ENCODE assay signal across 25 mouse cellular contexts in the genomic region with DNA sequence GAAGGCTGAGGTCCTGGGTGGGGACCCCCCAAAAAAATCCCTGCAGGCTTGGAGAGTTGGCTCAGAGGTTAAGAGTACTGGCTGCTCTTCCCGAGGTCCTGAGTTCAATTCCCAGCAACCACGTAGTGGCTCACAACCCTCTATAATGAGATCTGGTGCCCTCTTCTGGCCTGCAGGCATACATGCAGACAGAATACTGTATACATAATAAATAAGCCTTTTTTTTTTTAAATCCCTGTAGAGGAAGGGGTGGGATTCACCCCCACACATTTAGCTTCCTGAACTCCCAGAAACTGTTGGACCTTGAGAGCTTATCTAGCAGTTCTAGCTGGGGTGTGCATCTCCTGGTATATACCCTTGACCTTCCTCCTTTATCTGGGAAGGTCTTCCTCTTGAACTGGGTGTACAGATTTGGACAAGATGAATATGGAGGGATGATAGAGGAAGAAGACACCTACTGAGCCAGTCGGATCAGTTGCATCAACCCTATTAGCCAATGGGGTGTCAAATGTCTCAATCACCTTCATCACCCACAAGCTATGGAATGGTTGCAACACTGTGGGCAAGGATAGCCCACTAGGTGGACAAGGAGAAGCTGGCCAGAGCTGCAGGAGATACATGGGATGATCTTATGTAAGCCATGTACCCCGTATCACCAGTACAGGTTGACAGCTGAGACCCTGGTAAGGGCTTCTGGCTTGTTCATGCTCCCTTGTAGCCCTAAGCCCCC. TPM values are rescaled to one million over a fixed set of nuclear protein-coding genes. Genes with fewer than 3 reads are reported as not detected.
A peak's percentile ranks its signal among the peaks of the same experiment; 100 is the strongest.
DNase-seq lines count a peak whose midpoint lies in the region; ATAC-seq and TF ChIP-seq lines count a peak whose summit lies in the region.
"Had no signal": no experiment of that assay in that cellular context is flagged by ENCODE, and none has a peak within 500 bp of the region (broad histone marks: within the 10 kb centered on the region; RNA-seq: fewer than 3 reads in every experiment).

No protein-coding gene starts in this region.

- no peak for TF ChIP-seq EP300 in heart, postnatal 0 days (IDR thresholded peaks at IDR 0.05; ENCODE audit: low read depth)
- no peak for TF ChIP-seq EP300 in liver, postnatal 0 days (IDR thresholded peaks at IDR 0.05; ENCODE audit: low read depth)

- no peaks in the 10 kb centered on the region for H3K36me3 ChIP-seq in heart, postnatal 0 days (replicated peaks; ENCODE audit: control insufficient read depth, insufficient read depth, low read length)
- no peaks in the 10 kb centered on the region for H3K36me3 ChIP-seq in liver, postnatal 0 days (replicated peaks; ENCODE audit: insufficient read depth, low read length)
- H3K36me3 ChIP-seq in ES-E14 (ENCODE audit: control insufficient read depth, insufficient read depth, low read length, poor library complexity, severe bottlenecking), result no peaks in the 10 kb centered on the region
- H3K36me3 ChIP-seq: embryonic facial prominence, embryonic 13.5 days; limb, embryonic 12.5 days; liver, embryonic 15.5 days; midbrain, embryonic 12.5 days had no signal

- DNase-seq in heart, postnatal 0 days (ENCODE audit: low spot score), result no peak
- no peak for DNase-seq in heart, postnatal 4 days
- no peak for DNase-seq in liver, postnatal 0 days
- no peak for DNase-seq in liver
- DNase-seq in ES-E14 (ENCODE audit: low read depth, low spot score), result no peak
- DNase-seq in adrenal gland, postnatal 25 days, result no peak
- DNase-seq: adrenal gland, postnatal 10 days; B cell, adult 2 months; cerebellum, adult 9-11 months; heart, adult 11 months; kidney, adult 8-10 months; kidney, postnatal 36 days; layer of hippocampus, adult 9-11 months; lung, postnatal 36 days; right cerebral cortex, postnatal 14 days; spleen, adult 18-20 months; thymus, adult 18-20 months had no signal

- H3K9me3 ChIP-seq in heart, postnatal 0 days (replicated peaks; ENCODE audit: control insufficient read depth, low read length), result no peaks in the 10 kb centered on the region
- no peaks in the 10 kb centered on the region for H3K9me3 ChIP-seq in liver, postnatal 0 days (ENCODE audit: low read length)
- no peaks in the 10 kb centered on the region for H3K9me3 ChIP-seq in ES-E14 (ENCODE audit: control insufficient read depth, insufficient read depth, low read depth, low read length)
- H3K9me3 ChIP-seq: embryonic facial prominence, embryonic 13.5 days; liver, embryonic 15.5 days; midbrain, embryonic 12.5 days had no signal

- in situ Hi-C loops in ES-E14 (cut with MboI; ENCODE audit: low sequenced_read_pairs in 2 of 2, unreplicated experiment in 2 of 2), result loop anchor here in 1 of 2 experiments (10.0 kb wide), 1 partner anchor 117 kb away; no protein-coding TSS in a partner anchor

- no peak for ATAC-seq in heart, postnatal 0 days (ENCODE audit: insufficient read depth, low read depth)
- ATAC-seq in liver, postnatal 0 days, result no peak
- ATAC-seq in megakaryocyte, adult 5-6 weeks (ENCODE audit: poor library complexity, severe bottlenecking), result peak; percentile 54

- H3K27me3 ChIP-seq in heart, postnatal 0 days (ENCODE audit: control insufficient read depth, insufficient read depth, low read length), result 0 out of 2 replicates have a peak, but pooled peaks cover 4% of the 10 kb centered on the region
- no peaks in the 10 kb centered on the region for H3K27me3 ChIP-seq in liver, postnatal 0 days (ENCODE audit: insufficient read depth, low read length)
- H3K27me3 ChIP-seq: liver, embryonic 15.5 days had no signal

- no peak overlapping the region for H3K4me3 ChIP-seq in heart, postnatal 0 days (ENCODE audit: low read depth, low read length)
- no peak overlapping the region for H3K4me3 ChIP-seq in liver, postnatal 0 days (ENCODE audit: low read depth, low read length)
- H3K4me3 ChIP-seq in ES-E14 (ENCODE audit: insufficient read depth in 1 of 2, low read depth in 1 of 2, low read length in 2 of 2, poor library complexity in 1 of 2, severe bottlenecking in 1 of 2), result no peak overlapping the region
- H3K4me3 ChIP-seq: embryonic facial prominence, embryonic 13.5 days; limb, embryonic 12.5 days; liver, embryonic 15.5 days; midbrain, embryonic 12.5 days had no signal

- no peak overlapping the region for H3K4me2 ChIP-seq in heart, postnatal 0 days (ENCODE audit: low read depth, low read length)
- no peak overlapping the region for H3K4me2 ChIP-seq in liver, postnatal 0 days (ENCODE audit: low read depth, low read length)
- H3K4me2 ChIP-seq: embryonic facial prominence, embryonic 13.5 days; limb, embryonic 12.5 days; liver, embryonic 15.5 days; midbrain, embryonic 12.5 days had no signal

- 0 out of 2 replicates have a peak, but pooled peaks cover 2% of the 10 kb centered on the region for H3K4me1 ChIP-seq in heart, postnatal 0 days (ENCODE audit: control insufficient read depth, insufficient read depth)
- H3K4me1 ChIP-seq in liver, postnatal 0 days (ENCODE audit: insufficient read depth), result no peaks in the 10 kb centered on the region; the same call in 1 of the 2 replicates
- H3K4me1 ChIP-seq in ES-E14 (ENCODE audit: control insufficient read depth in 2 of 2, insufficient read depth in 2 of 2, low read length in 2 of 2, poor library complexity in 1 of 2), result peaks cover 3 to 12% of the 10 kb centered on the region in 2 experiments; a peak in 2 of 4 replicates
- H3K4me1 ChIP-seq: limb, embryonic 12.5 days; liver, embryonic 15.5 days; midbrain, embryonic 12.5 days had no signal

- peak; percentile 12 for TF ChIP-seq CTCF in heart, postnatal 0 days (IDR thresholded peaks at IDR 0.05; ENCODE audit: low read depth)
- peak; percentile 37 for TF ChIP-seq CTCF in liver, postnatal 0 days (IDR thresholded peaks at IDR 0.05; ENCODE audit: low read depth)

- H3K27ac ChIP-seq in heart, postnatal 0 days (ENCODE audit: low read depth), result no peak overlapping the region
- H3K27ac ChIP-seq in liver, postnatal 0 days (ENCODE audit: low read depth), result no peak overlapping the region
- H3K27ac ChIP-seq in ES-E14 (ENCODE audit: insufficient read depth, low read depth, low read length, poor library complexity, severe bottlenecking), result no peak overlapping the region
- H3K27ac ChIP-seq: embryonic facial prominence, embryonic 13.5 days; limb, embryonic 12.5 days; liver, embryonic 15.5 days; midbrain, embryonic 12.5 days had no signal

- no peak overlapping the region for H3K9ac ChIP-seq in heart, postnatal 0 days (replicated peaks; ENCODE audit: low read depth, low read length)
- no peak overlapping the region for H3K9ac ChIP-seq in liver, postnatal 0 days (replicated peaks)
- H3K9ac ChIP-seq in ES-E14 (ENCODE audit: insufficient read depth, low read depth, low read length, poor library complexity, severe bottlenecking), result no peak overlapping the region
- H3K9ac ChIP-seq: embryonic facial prominence, embryonic 13.5 days; limb, embryonic 12.5 days; liver, embryonic 15.5 days; midbrain, embryonic 12.5 days had no signal

- WGBS in heart, postnatal 0 days, result 87% methylated on average over 4 of the region's 4 CpGs
- WGBS in liver, postnatal 0 days (ENCODE audit: insufficient replicate concordance), result 79% methylated on average over 4 of the region's 4 CpGs

RNA-seq across cellular contexts. Expression of a gene that starts 18.2 kb away (rescaled TPM):
- total RNA-seq in heart, postnatal 0 days (2014; rRNA removed; ENCODE audit: low replicate concordance), result not detected in 2 replicates
- 0.05 TPM in 1 of 2 replicates, not detected in the other for polyA plus RNA-seq in heart, postnatal 0 days (2015; fragmentation: Nextera tagmentation; extraction: Ambion mirVana)
- not detected for total RNA-seq in heart, postnatal 4 days (2021)
- not detected in 2 replicates for polyA plus RNA-seq in liver, postnatal 0 days (2015; fragmentation: Nextera tagmentation; extraction: Ambion mirVana)
- 0.04 and 0.11 TPM in 2 replicates for total RNA-seq in ES-E14 (2012; rRNA removed)
- 0.16 and 0.25 TPM in 2 replicates for total RNA-seq in megakaryocyte, adult 5-6 weeks (2015)
- total RNA-seq in megakaryocyte, adult 5-6 weeks (2017), result 0.04 TPM in 2 replicates
- 1.6 and 2.4 TPM in 2 replicates for total RNA-seq in adrenal gland, postnatal 25 days (2021)
- total RNA-seq: gastrocnemius, adult 18-20 months; hematopoietic stem cell, adult 5-6 weeks had no signal

RNA-seq across cellular contexts. Expression of a gene that starts 41.4 kb away (rescaled TPM):
- 38.3 and 66.4 TPM in 2 replicates for total RNA-seq in heart, postnatal 0 days (2014; rRNA removed; ENCODE audit: low replicate concordance)
- 40.9 and 41.5 TPM in 2 replicates for polyA plus RNA-seq in heart, postnatal 0 days (2015; fragmentation: Nextera tagmentation; extraction: Ambion mirVana)
- 10 to 100 TPM; 62.4 to 66.3 TPM for total RNA-seq in heart, postnatal 4 days (2021)
- polyA plus RNA-seq in liver, postnatal 0 days (2015; fragmentation: Nextera tagmentation; extraction: Ambion mirVana), result 64.4 and 68.0 TPM in 2 replicates
- total RNA-seq in ES-E14 (2012; rRNA removed), result 354 and 566 TPM in 2 replicates
- 26.3 and 32.6 TPM in 2 replicates for total RNA-seq in megakaryocyte, adult 5-6 weeks (2015)
- 31.6 and 34.1 TPM in 2 replicates for total RNA-seq in megakaryocyte, adult 5-6 weeks (2017)
- total RNA-seq in adrenal gland, postnatal 25 days (2021), result 269 and 403 TPM in 2 replicates

RNA-seq across cellular contexts. Expression of a gene that starts 53.8 kb away (rescaled TPM):
- total RNA-seq in heart, postnatal 0 days (2014; rRNA removed; ENCODE audit: low replicate concordance), result 40.8 and 45.8 TPM in 2 replicates
- polyA plus RNA-seq in heart, postnatal 0 days (2015; fragmentation: Nextera tagmentation; extraction: Ambion mirVana), result 35.4 and 36.6 TPM in 2 replicates
- 10 to 100 TPM; 30.3 to 31.1 TPM for total RNA-seq in heart, postnatal 4 days (2021)
- polyA plus RNA-seq in liver, postnatal 0 days (2015; fragmentation: Nextera tagmentation; extraction: Ambion mirVana), result 36.0 and 36.8 TPM in 2 replicates
- 173 and 180 TPM in 2 replicates for total RNA-seq in ES-E14 (2012; rRNA removed)
- 30.3 and 37.1 TPM in 2 replicates for total RNA-seq in megakaryocyte, adult 5-6 weeks (2015)
- 38.2 and 38.5 TPM in 2 replicates for total RNA-seq in megakaryocyte, adult 5-6 weeks (2017)
- total RNA-seq in adrenal gland, postnatal 25 days (2021), result 52.0 and 57.7 TPM in 2 replicates

RNA-seq across cellular contexts. Expression of a gene that starts 58.7 kb away (rescaled TPM):
- total RNA-seq in heart, postnatal 0 days (2014; rRNA removed; ENCODE audit: low replicate concordance), result not detected in 2 replicates
- polyA plus RNA-seq in heart, postnatal 0 days (2015; fragmentation: Nextera tagmentation; extraction: Ambion mirVana), result 0.38 TPM in 1 of 2 replicates, not detected in the other
- not detected for total RNA-seq in heart, postnatal 4 days (2021)
- 0.31 and 0.43 TPM in 2 replicates for polyA plus RNA-seq in liver, postnatal 0 days (2015; fragmentation: Nextera tagmentation; extraction: Ambion mirVana)
- total RNA-seq in ES-E14 (2012; rRNA removed), result 8.5 and 8.9 TPM in 2 replicates
- total RNA-seq in megakaryocyte, adult 5-6 weeks (2015), result 0.83 TPM in 1 of 2 replicates, not detected in the other
- 1.3 TPM in 1 of 2 replicates, not detected in the other for total RNA-seq in megakaryocyte, adult 5-6 weeks (2017)
- 2.6 and 2.8 TPM in 2 replicates for total RNA-seq in adrenal gland, postnatal 25 days (2021)
- total RNA-seq: hematopoietic stem cell, adult 5-6 weeks had no signal
- polyA plus RNA-seq: heart, embryonic 14.5 days had no signal

RNA-seq across cellular contexts. Expression of a gene that starts 59.4 kb away (rescaled TPM):
- total RNA-seq in heart, postnatal 0 days (2014; rRNA removed; ENCODE audit: low replicate concordance), result 104 and 105 TPM in 2 replicates
- 57.0 and 63.6 TPM in 2 replicates for polyA plus RNA-seq in heart, postnatal 0 days (2015; fragmentation: Nextera tagmentation; extraction: Ambion mirVana)
- 10 to 100 TPM; 43.4 to 48.5 TPM for total RNA-seq in heart, postnatal 4 days (2021)
- 36.3 and 37.5 TPM in 2 replicates for polyA plus RNA-seq in liver, postnatal 0 days (2015; fragmentation: Nextera tagmentation; extraction: Ambion mirVana)
- 66.3 and 73.2 TPM in 2 replicates for total RNA-seq in ES-E14 (2012; rRNA removed)
- 40.9 and 55.3 TPM in 2 replicates for total RNA-seq in megakaryocyte, adult 5-6 weeks (2015)
- 40.8 and 65.6 TPM in 2 replicates for total RNA-seq in megakaryocyte, adult 5-6 weeks (2017)
- 92.3 and 106 TPM in 2 replicates for total RNA-seq in adrenal gland, postnatal 25 days (2021)
